Mouse (Mus musculus) monocyte, adult 2 months (primary cell): ENCODE data around the gene Teddm2.

ENCODE experiments used
- DNase-seq, 2 experiments: peaks; one replicate each; pipeline ENCODE4 v3.0.0; 2022; ENCODE audit warnings: low spot score in 2 of 2, low read depth in 1 of 2

The Teddm2 gene

DNA sequence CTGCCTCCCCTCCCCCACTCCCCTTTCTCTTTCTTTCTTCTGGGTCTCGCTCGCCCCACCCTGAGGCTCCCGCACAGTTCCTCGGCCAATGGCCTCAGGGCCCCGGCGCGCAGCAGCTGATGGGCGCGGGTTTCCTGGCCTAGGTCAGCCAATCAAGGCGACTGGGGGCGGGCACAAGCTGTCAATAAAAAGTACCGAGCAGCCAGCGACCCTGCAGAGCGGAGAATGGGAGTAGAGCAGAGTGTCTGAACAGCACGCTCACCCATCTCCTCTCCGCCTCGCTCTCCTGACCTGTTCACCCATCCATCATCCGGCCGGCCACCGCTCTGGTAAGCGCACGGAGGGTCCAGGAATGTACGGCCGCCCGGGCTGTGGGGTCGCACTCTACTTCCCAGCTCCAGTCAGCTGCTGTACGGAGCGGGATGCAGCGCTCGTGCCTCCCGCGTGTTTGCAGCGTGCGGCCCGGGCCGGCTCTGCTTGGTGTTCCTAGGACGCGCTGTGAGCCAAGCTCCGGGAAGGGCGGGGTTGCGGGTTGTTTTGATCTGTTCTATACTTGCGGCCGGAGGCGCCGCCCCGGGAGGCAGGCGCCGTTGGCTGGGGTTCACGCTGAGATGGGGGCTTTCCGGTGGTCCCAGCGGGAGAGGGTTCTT, at the start of gene Teddm2, which contains the start of gene Glul:
TSS of gene Teddm2 (minus strand) at position 498 of the 650 bp plus-strand sequence.
TSS of gene Glul (plus strand) at position 214 of the 650 bp plus-strand sequence.
- peak; percentile 79 to 88 for DNase-seq

DNA sequence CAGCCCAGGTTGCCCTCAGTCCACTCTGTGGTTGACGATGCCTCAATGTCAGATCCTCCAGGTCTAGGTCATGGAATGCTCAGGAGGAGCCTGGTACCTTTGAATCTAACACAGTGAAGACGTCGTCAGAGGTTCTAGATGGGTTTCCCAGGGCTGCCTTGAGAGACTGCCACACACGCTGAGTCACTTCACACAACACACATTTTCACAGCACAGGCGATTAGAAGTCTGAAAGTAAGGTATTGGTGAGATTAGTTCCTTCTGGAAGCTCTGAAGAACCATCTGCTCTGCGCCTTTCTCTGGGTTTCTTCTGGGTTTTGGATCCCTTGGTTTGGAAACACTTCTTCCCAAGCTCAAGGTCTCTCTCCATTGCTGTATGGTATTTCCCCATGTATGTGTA, 47.8 kb upstream of the Teddm2 start:
- DNase-seq: no peak

DNA sequence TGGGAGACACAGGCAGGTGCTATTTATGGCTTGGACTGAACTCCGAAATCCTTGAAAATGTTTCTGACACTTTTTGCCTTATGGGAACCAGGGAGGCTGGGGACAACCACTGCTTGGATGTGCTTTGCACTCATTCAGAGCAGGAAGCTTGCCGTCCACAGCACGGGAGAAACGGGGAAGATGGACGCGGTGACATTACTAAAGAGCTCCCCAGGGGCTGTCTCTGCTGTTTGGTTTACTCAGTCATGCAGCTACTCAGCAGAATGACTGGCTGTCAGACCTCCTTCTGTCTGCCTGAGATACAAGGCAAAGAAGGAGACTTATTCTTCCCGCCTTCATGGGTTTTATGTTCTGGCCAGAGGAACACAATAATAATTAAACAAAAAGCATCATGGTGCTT, 46.9 kb upstream of the Teddm2 start:
- DNase-seq: no peak

DNA sequence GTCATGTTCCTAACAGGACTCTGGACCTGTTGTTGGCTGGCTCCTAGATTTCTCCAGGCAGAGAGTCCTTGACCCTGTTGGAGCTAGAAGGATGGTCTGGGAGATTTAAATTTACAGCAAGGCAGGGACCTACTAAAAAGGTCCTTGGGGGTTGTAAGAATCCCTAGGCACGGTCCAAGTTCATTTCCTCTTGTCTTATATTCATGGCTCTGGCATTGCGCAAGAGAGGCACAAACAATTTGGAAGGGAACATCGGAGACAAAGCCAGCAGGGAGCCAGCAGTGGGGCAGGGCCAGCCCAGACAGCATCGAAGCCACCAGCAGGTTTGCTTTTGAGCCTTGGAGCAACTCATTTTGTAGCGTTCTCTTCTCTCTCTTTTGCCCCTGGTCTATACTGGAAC, 45.2 kb upstream of the Teddm2 start:
- DNase-seq: no peak

DNA sequence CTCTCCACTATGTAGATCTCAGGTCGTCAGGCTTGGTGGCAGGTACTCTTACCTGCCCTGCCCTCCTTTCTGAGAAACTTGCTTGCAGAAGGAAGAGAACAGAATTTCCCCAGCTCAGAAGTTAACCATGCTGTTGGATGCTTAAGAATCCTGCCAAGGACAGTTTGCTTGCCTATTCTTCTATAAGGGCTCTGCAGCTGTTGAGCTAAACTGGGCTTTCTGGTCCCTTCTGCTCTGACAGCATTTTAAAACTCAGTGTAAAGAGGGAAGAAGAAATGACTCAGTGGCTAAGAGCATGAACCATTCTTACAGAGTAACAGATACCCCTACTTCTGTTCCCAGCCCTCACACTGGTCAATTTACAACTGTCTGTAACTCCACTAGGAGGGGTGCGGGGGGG, 41.0 kb upstream of the Teddm2 start:
- no peak for DNase-seq

DNA sequence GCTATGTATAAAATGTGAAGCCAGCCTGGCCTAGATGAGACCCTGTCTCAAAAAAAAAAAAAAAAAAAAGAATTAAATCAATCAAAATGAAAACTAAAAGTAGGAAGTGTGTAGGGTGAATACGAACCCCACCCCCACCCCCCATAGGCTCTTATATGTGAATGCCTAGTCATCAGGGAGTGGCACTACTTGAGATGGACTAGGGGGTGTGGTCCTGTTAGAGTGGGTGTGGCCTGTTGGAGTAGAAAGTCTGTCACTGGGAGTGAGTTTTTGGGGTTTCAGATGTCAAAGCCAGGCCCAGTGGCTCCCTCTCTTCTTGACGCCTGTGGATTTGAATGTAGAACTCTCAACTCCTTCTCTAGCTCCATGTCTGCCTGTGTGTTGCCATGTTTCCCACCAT, 37.0 kb upstream of the Teddm2 start:
- no peak for DNase-seq

DNA sequence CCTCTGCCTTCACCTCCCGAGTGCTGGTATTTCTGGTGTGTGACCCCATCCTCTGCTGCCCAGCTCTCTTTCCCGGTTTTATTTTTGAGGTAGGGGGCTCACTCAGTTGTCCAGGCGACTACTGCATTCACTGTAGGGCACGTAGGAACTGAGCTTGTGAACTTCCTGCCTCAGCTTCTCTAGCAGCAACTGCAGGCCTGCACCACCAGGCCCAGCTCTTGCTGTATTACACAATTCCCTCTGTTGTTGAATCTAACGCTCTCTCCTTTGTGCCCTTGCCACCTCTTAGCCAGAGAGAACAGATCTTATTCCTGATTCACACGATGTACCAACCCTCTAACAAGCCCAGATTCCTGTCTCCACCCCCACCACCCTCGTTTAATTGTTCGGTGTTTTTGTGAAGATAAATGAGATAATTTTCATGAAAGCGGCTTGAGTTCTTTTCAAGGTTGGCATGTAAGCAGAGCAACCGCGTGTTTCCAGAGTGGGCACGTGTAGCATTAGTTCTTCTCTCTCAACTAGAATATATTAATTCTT, 35.9 kb upstream of the Teddm2 start:
- DNase-seq: no peak

DNA sequence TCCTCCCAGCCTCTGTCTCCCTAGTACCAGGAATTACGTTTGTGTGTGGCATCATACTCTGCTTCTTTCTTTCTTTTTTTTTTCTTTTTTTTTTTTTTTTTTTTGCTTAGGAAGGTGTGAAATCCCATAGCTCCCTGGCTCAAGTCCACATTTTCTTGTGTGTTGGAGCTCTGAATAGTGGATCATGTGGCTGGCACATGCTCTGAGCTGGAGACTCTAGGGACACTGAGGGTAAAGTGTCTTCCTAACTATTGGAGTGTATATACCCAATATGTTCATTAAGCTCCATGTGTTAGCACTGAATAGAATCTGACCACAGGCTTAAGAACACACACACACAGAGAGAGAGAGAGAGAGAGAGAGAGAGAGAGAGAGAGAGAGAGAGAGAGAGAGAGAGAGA, 33.7 kb upstream of the Teddm2 start:
- DNase-seq: no peak

DNA sequence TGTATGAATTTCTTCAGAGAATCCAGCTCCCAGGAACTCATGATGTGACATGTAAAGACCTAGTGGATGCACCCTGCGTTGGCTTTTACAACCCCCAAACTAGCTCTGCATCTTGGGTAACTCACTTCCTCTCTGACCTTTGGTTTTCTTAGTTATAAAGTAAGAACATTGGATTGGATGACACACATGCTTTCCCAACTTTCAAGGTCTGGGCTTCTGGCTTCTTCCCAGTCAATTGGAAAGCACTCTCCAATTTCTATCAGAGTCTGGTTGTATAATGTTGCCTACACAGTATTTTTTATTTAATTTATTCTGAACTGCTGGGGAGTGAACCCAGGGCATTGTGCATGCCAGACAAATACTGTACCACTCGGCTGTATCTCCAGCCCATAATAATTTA, 30.4 kb upstream of the Teddm2 start:
- DNase-seq: no peak

DNA sequence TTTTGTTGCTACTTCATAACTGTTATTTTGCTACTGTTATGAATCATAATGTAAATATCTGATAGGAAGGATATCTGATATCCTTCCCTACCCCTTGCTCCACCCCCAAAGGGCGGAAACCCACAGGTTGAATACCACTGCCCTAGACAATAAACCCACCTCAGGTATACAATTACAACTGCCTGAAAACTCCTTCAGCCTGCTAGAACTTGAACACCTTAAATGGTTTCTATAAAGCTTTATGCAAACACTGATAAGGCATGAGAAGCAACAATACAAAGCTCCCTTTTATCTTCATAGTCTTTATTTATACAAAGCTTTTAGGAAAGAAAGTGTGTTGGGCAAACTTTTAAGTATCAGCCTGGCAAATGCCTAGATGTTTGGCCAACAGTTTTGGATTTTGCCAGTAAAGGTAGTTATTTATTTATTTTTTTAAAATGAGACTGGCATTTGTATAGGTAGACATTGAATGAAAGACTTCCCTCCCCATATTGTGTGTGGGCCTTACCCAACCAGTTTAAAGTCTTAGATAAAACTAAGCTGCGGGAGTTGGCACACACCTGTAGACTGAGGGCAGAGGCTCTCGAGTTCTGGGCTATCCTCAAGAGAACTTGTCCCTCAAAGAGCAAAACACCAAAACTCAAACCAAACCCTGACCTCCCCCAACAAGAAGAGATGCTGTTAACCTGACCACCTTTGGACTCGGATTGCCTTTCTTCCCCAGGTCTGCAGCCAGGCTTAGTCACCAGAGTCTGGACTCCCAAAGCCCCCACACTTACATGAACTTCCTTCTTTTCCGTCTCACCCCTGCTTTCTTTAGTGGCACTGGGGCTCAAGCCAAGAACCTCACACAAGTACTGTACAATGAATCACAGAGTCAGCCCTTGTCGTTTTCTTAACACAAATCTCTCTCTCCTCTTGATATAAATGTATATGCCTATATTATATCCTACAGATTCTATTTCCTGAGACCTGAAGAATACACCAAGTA, 24.7 kb upstream of the Teddm2 start:
- DNase-seq: no peak

DNA sequence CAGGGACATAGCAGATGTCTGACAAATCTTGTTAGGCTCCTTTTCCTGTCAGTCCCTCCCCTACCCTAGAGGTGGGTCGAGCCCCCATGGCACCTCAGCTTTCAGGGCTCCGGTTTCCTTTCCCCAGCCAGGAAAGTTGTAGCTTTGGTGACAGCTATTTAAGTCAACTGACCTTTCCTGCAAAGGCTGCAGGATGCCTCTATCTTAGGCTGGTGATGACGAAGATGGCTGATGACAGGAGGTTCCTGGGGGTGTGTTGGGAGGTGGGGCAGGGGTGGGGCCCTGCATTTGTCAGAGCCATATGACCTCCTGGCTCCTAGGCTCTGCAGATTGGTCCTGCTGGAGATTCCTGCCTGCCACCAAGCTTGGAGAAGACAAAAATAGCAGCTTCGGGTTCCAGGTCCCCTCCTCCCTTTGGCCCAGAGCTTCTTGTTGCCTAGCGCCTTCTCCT, 22.6 kb upstream of the Teddm2 start:
- DNase-seq: no peak

DNA sequence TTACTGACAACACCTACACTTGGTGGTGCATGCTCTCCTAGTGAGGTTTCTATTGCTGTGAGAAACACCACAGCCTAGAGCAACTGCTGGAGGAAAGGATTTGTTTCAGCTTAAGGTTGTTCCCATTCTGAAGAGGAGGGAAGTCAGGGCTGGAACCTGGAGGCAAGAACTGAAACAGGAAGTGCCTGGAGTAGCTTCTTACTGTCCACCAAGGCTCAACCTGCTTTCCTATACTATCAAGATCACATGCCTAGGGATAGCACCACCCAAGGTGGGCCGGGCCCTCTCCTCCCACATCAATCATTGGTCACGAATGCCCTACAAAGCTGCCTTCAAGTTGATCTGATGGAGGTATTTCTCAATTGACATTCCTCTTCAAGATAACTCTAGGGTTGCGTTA, 21.6 kb upstream of the Teddm2 start:
- no peak for DNase-seq

DNA sequence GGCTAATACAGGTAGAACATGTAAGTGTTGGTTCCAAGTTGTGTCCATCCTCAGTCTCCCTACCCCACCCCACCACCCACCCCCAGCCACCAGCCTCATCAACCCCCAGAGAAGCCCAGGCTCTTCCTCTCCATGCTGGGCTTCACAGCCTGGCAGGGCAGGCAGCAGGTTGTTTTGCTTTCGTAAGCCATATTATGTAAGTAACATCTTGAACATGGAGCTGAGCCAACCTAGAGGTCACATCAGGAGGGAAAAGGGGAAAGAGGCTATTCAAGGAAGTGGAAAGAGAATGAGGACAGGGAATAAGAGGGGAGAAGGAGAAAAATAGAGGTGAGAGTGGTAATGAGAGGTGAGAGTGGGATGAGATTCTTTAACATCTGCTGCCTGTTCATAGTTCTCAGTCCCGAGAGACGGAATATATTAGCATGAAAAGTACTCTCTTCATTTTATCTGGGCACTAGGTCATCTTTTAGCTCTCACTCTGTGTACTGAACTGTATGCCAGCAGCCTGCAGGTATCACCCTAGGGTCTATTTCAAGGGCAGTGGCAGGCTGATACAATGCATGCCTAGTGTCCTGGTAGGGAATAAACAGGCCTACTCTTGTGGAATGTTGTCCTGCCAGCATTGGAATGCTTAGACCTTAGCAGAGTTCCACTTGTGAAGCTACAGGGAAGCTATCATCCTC, 18.6 kb upstream of the Teddm2 start:
- no peak for DNase-seq

DNA sequence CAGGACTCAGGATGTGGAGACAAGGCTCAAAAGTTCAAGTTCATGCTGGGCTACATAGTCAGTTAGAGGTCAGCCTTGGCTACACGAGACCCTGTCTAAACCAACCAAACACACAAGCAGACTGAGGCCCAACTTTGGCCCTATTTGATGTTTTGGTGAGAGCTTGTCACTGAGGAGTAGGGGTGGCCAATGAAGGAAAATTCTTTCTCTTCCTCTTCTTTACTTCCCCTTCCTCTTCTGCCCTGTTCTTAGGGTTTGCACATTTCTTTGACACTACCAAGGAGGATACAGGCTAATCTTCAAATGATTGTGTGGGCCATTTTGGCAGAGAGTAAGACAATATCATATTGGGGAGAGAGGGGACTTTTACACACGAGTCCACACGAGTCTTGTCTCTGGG, 13.8 kb upstream of the Teddm2 start:
- DNase-seq: no peak

DNA sequence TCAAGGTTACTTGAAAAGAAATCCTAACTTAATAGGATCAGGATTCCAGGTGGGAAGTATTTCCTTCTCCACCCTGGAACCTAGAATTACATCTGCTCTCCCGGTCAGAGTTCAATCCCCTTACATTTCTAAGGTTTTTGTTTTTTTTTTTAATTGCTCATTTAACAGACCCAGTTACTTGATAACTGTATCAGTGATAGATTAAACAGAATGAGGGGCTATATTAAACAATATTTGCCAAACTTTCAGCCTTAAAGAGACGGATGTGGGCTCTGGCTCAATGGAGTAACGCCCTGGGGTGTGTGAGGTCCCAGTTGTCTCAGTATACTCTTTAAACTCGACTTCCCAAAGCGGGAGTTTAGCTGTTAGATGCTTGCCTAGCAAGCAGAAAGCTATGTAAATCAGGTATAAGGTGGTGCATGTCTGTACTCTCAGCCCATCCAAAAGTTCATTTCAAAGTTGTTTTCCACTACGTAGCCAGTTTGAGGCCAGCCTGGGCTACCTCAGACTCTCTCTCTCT, 11.3 kb upstream of the Teddm2 start:
- DNase-seq: no peak

DNA sequence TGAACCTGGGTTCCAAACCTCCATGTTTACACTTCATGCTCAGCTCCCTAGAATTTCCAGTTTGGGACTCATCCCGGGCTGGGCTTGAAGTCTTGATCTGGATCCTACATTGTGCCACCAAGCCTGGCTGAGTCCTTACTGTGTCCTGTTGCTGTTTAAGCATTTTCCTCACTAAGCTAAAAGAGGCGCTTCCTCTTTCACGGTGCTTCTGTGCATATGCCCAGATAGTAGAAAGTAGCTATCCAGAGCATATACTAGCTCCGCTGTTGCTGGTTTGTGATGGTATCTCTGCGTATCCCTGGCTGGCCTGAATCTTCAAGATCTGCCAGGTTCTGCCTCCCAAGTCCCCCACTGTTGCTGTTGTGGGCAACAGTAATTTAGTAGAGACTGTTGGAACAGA, 10.4 kb upstream of the Teddm2 start:
- DNase-seq: no peak

DNA sequence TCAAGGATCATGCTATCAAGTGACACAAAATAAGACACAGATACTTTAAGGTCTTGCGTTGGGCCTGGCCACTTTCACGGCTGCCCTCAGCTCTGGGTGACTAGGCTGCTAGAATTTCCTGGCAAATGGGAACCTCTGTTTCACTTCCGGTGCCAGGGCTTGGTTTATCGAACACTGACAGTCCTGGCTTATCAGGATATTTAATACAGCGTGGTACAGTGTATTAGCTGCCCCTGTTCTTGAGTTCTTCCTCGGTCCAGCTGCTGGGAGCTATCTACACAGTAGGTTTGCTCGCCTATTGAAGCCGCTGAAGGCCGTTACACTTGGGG, 9.9 kb upstream of the Teddm2 start:
- DNase-seq: no peak

DNA sequence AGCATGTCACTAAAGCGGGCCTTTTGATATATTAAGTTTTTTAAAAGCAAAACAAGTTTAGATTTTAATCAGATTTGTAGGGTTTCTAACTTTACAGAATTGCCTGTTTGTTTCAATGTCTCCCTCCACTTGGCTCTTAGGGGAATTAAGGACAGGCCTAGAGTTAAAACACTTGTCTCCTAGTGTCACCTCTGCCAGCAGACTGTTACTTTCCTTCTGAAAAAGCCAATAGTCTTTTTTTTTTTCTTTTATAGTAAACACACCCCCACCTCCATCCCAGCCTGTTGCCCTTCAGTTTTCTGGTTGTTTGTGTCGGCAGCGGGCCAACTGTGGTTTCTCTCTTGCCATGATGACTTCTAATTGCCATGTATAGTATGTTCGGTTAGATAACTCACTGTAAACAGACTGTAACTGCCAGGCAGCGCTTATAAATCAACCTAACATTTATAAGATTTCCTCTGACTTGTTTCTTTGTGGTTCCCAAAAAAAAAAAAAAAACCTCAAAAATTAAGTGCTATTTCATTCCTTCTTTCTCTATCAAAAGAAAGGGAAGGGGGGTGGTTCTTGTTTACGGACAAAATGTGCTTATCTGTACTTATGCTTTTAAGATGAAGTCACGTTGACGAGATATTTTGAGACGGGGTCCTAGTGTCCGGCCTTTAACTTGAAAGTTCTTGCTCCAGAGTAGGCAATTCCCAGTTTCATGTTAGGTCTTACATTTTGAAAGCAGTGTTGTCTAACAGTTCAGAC, 9.4 kb upstream of the Teddm2 start:
- no peak for DNase-seq

DNA sequence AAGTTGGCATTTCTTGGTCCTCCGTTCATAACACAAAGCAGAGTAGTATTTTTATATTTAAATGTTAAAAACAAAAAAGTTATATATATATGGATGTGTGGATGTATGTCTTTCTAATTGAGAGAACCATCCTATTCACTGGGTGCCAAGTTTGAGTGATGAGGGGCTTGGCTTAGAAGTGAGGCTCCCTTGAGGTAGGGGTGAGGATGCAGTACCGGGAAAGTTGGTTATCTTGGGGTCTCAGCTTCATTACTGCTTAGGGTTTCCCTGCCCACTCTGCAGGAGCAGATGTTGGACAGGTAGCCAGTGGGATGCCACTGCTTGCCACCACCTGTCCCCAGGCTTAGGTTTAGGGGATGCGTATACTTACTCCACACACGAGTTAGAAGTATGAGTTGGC, 8.7 kb upstream of the Teddm2 start:
- DNase-seq: no peak

DNA sequence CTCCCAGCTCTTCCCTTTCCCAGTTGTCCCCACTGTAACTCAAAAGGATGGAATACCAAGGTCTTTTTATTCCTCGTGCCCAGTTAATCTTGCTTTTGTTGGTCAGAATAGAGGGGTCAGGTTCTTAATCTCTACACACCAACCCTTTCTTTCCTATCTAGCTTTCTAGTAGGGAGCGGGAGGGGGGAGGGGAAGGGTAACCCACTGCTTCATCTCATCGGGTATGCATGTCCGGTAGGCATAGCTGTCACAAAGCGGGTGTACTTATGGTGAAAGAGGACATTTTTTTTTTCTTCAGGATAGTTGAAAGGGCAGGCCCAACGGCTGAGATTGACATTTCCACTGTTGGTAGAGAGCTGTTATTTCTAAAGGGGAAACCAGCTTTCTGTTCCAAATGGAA, 8.2 kb upstream of the Teddm2 start:
- no peak for DNase-seq

DNA sequence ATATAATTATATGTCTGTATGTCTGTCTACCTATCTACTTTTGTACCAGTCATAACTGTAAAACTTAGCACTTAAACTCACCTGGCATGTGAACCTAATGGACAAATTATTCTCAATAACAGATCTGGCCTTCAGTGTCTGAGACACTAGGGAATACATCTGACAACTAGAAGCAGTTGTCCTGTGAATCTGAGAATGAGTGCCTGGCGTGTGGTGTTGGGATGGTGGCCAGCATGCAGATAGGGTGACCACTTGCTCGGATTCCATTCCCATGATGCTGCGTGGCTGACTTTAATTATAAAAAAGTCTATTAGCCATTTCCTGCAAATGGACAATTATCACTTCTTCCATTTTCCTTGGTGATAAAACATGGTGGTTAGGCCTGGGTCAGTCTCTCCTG, 5.9 kb upstream of the Teddm2 start:
- DNase-seq: no peak
